Mouse (Mus musculus) C2C12 (cell line): Measurements from ENCODE around the gene Dyrk1b. TPM values are rescaled to one million over a fixed set of nuclear protein-coding genes. Genes with fewer than 3 reads are reported as not detected.
"Not testable (repeated sequence)": the region's sequence is repeated elsewhere in the genome, so short reads cannot be mapped to it uniquely, and the experiment has no call there.

Source experiments
- H3K27me3 ChIP-seq: one replicate; pipeline ENCODE4 v1.6.1; 2011; ENCODE audit not compliant: control insufficient read depth, insufficient read depth, insufficient read length
- H3K36me3 ChIP-seq: one replicate; pipeline ENCODE4 v1.6.1; 2011; ENCODE audit not compliant: control insufficient read depth, insufficient read depth
- H3K4me3 ChIP-seq: one replicate; pipeline ENCODE4 v1.5.1; 2011; ENCODE audit warnings: mild to moderate bottlenecking, control low read depth; ENCODE audit not compliant: poor library complexity, insufficient read depth, severe bottlenecking
- H3K79me2 ChIP-seq: one replicate; pipeline ENCODE4 v1.6.1; 2011; ENCODE audit not compliant: control insufficient read depth, insufficient read depth
- H3K79me3 ChIP-seq: one replicate; pipeline ENCODE4 v1.6.1; 2011; ENCODE audit warnings: low read depth, control low read depth
- H3ac ChIP-seq: one replicate; pipeline ENCODE3; 2011; ENCODE audit warnings: low read depth; ENCODE audit not compliant: control insufficient read depth, insufficient read length
- CEBPB ChIP-seq: IDR thresholded peaks from one replicate; pipeline ENCODE4 v1.6.1; 2011; ENCODE audit warnings: low read depth, mild to moderate bottlenecking, control low read depth, moderate library complexity
- CTCF ChIP-seq: IDR thresholded peaks from one replicate; pipeline ENCODE4 v1.5.1; 2011; ENCODE audit not compliant: control insufficient read depth, insufficient read depth, insufficient read length
- FOSL1 ChIP-seq: IDR thresholded peaks from one replicate; pipeline ENCODE4 v1.8.0; 2011; ENCODE audit warnings: mild to moderate bottlenecking, low read length; ENCODE audit not compliant: poor library complexity, insufficient read depth, severe bottlenecking
- MAX ChIP-seq: IDR thresholded peaks from one replicate; pipeline ENCODE4 v1.6.1; 2011; ENCODE audit warnings: mild to moderate bottlenecking, control low read depth
- MYOD1 ChIP-seq: IDR thresholded peaks from one replicate; pipeline ENCODE4 v1.6.1; 2011; ENCODE audit warnings: low read depth; ENCODE audit not compliant: control insufficient read depth, insufficient read length
- MYOG ChIP-seq: IDR thresholded peaks from one replicate; pipeline ENCODE4 v1.6.1; 2011; ENCODE audit not compliant: control insufficient read depth, insufficient read length; ENCODE audit errors: extremely low read depth
- USF1 ChIP-seq: IDR thresholded peaks from one replicate; pipeline ENCODE4 v1.6.1; 2011; ENCODE audit warnings: low read depth, mild to moderate bottlenecking, control low read depth, moderate library complexity
- polyA plus RNA-seq: library from polyadenylated mRNA; unstranded; fragments of >200 nt; fragmentation: generic; extraction: Trizol; gene quantifications from one replicate; pipeline ENCODE4 v1.2.1, GENCODE M21; 2012; ENCODE audit warnings: missing spikeins

Dyrk1b gene
- polyA plus RNA-seq, 1 experiment: 5.3 TPM

DNA sequence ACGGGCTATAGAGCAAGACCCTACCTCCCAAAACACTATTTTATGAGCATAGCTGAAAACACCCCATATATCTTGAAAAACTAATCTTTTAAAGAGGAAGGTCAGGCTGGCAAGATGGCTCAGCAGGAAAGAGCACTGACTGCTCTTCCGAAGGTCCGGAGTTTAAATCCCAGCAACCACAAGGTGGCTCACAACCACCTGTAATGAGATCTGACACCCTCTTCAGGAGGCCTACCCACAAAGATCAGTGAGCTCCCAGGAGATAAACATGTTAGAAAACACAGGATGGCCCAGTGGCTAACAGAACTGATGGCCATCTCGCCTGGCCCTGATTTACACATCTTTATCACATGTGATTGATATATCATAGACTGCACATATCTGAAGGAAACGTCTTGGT is 31.5 kb downstream of the Dyrk1b start:
- H3K27me3 ChIP-seq: no peaks in the 10 kb centered on the region
- TF ChIP-seq CEBPB: no peak
- TF ChIP-seq MAX: no peak
- no peak for TF ChIP-seq USF1
- no peak for TF ChIP-seq MYOG
- TF ChIP-seq CTCF: no peak
- TF ChIP-seq FOSL1: no peak
- TF ChIP-seq MYOD1: no peak
- H3K4me3 ChIP-seq: no peak overlapping the region
- H3K36me3 ChIP-seq: no peaks in the 10 kb centered on the region
- H3K79me2 ChIP-seq: no peaks in the 10 kb centered on the region
- no peaks in the 10 kb centered on the region for H3K79me3 ChIP-seq
- H3ac ChIP-seq: no peak overlapping the region

DNA sequence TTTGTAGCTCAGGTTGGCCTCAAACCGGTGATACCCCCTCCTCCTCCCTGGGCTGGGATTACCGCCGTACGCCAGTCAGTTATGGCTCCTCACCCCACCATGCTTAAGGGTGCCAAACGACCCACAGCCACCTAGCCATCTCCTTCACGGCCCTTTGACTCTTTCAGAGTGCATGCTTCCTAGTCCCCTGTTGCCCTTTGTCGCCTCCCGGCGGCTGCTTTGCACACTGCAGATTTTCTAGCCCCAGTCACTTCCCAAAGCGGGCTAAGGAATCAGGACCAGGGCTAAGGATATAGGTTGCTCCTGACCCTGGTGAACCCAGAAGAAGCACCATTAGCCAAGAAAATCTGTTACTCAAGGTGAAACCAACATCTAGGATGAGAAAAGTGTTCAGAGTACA is 34.9 kb downstream of the Dyrk1b start:
- no peaks in the 10 kb centered on the region for H3K27me3 ChIP-seq
- H3K4me3 ChIP-seq: no peak overlapping the region
- H3ac ChIP-seq: no peak overlapping the region
- no peaks in the 10 kb centered on the region for H3K79me2 ChIP-seq
- H3K36me3 ChIP-seq: no peaks in the 10 kb centered on the region
- TF ChIP-seq FOSL1 (no peak), CTCF (peak; percentile 84), MAX (no peak), MYOG (no peak)
- H3K79me3 ChIP-seq: no peaks in the 10 kb centered on the region

- not testable (repeated sequence) for H3ac ChIP-seq, H3K4me3 ChIP-seq, H3K36me3 ChIP-seq, H3K79me2 ChIP-seq, H3K79me3 ChIP-seq, H3K27me3 ChIP-seq
Observed at GRCm38 (mm10) chr7:28215950-28216349, 36.7 kb downstream of the Dyrk1b start.

DNA sequence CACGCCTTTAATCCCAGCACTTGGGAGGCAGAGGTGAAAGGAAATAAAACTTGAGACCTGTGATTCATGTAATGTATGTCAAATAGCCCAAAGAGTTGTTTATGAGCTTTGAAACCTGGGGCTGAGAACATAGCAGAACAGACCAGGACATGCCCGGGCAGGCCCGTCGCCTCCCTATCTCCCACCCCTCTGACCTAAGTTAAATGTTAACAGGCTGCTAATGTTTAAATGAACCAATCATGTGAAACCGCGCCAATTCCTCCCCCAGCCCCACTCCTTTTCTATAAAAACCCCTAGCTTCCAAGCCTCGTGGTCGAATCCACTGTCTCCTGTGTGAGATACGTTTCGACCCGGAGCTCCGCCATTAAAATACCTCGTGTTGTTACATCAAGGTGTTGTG is 38.5 kb downstream of the Dyrk1b start:
- not testable (repeated sequence) for H3K79me3 ChIP-seq, H3ac ChIP-seq, H3K27me3 ChIP-seq, H3K4me3 ChIP-seq, H3K79me2 ChIP-seq, H3K36me3 ChIP-seq

DNA sequence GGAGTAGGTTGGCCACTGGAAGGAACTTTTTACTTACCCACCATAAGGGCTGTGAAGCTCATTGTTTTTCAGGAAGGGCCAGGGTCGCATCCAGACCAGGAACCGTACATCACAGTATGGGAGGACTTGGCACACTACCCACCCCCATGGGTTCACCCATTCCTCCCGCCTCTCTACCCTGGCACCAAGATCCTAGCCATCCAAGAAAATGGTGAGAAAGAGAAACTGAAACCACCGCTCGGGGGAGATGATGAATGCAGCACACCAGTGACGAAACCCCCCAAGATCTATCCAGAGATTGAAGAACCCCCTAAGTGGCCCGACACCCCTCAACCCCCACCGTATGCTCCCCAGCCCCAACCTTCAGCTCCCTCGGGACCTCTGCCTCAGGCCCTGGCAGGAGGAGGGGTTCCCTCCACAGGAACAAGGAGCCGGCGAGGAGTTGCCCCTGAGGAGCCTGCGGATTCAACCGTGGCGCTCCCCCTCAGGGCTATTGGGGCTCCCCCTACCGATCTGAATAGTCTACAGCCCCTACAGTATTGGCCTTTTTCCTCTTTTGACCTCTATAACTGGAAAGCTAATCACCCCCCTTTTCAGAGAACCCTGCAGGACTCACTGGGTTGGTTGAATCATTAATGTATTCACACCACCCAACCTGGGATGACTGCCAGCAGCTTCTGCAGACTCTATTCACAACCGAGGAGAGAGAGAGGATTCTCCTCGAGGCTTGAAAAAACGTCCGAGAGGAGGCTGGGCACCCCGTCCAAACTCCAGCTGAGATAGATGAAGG is 39.9 kb downstream of the Dyrk1b start:
- H3K27me3 ChIP-seq, H3K79me2 ChIP-seq, H3K79me3 ChIP-seq, H3K4me3 ChIP-seq, H3K36me3 ChIP-seq, H3ac ChIP-seq: not testable (repeated sequence)

GRCm38 (mm10) chr7:28226836-28227235 is 47.6 kb downstream of the Dyrk1b start:
- not testable (repeated sequence) for H3ac ChIP-seq, H3K79me3 ChIP-seq, H3K36me3 ChIP-seq, H3K4me3 ChIP-seq, H3K79me2 ChIP-seq, H3K27me3 ChIP-seq

DNA sequence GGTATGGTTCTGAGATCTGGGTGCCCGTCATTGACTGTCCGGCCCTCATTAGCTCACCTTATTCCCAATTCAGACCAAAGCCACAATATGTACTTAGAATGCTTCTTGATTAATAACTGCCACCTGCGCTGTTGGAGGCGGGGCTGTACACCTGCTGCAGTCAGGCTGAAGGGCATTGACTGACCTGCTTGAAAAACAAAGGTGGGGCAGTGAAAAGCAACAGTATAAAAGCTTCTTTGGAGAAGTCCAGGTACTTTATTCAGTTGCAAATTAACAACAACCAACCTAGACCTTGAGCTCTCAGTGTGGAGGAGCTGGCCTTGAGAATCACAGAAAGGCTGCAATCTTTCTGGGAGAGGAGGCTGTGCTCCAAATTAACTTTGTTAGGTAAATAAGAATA is 48.2 kb downstream of the Dyrk1b start:
- not testable (repeated sequence) for H3K36me3 ChIP-seq

More for the DNA sequence above, 48.2 kb downstream of the Dyrk1b start:
- not testable (repeated sequence) for H3K79me3 ChIP-seq, H3ac ChIP-seq, H3K79me2 ChIP-seq, H3K4me3 ChIP-seq, H3K27me3 ChIP-seq

Other genes with a start within 250 kb of the Dyrk1b start
- 1.3 TPM for gene Zfp780b, start 200.3 kb upstream of the Dyrk1b start, polyA plus RNA-seq
- gene Zfp850, start 165.4 kb upstream of the Dyrk1b start, polyA plus RNA-seq: 0.62 TPM
- gene Psmc4, start 129.4 kb upstream of the Dyrk1b start, polyA plus RNA-seq: 259 TPM
- gene Fcgbp, start 108.2 kb upstream of the Dyrk1b start, polyA plus RNA-seq: not detected
- 0.62 TPM for gene 9530053A07Rik, start 50.0 kb upstream of the Dyrk1b start, polyA plus RNA-seq
- gene Fbl, start 9.8 kb upstream of the Dyrk1b start, polyA plus RNA-seq: 410 TPM
- gene Eid2, start 88.4 kb downstream of the Dyrk1b start, polyA plus RNA-seq: 6.9 TPM
- gene Eid2b, start 98.3 kb downstream of the Dyrk1b start, polyA plus RNA-seq: 4.3 TPM
- not detected for gene Selenov, start 111.7 kb downstream of the Dyrk1b start, polyA plus RNA-seq
- 0.06 TPM for gene Dll3, start 122.8 kb downstream of the Dyrk1b start, polyA plus RNA-seq
- gene Timm50, start 132.6 kb downstream of the Dyrk1b start, polyA plus RNA-seq: 130 TPM
- 82.4 TPM for gene Supt5, start 159.3 kb downstream of the Dyrk1b start, polyA plus RNA-seq
- gene Rps16, start 171.2 kb downstream of the Dyrk1b start, polyA plus RNA-seq: 6,019 TPM
- 29.0 TPM for gene Plekhg2, start 193.1 kb downstream of the Dyrk1b start, polyA plus RNA-seq
- gene Zfp36, start 200.8 kb downstream of the Dyrk1b start, polyA plus RNA-seq: 11.2 TPM
- 55.6 TPM for gene Med29, start 213.2 kb downstream of the Dyrk1b start, polyA plus RNA-seq
- 44.3 TPM for gene Paf1, start 213.5 kb downstream of the Dyrk1b start, polyA plus RNA-seq